Mouse (Mus musculus) forebrain, postnatal 0 days (tissue): ENCODE measurements around the gene Gm17604. TPM values are rescaled to one million over a fixed set of nuclear protein-coding genes. Genes with fewer than 3 reads are reported as not detected.

ENCODE experiments used
- ATAC-seq: fragments of 200-750 bp; cut with Nextera tagmentation; 2 replicates; pipeline ENCODE4 v1.8.0; 2017; ENCODE audit warnings: mild to moderate bottlenecking, moderate library complexity
- DNase-seq: peaks from one replicate; pipeline ENCODE4 v3.0.0-alpha.2; 2015
- H3K27ac ChIP-seq: fragments of 300-500 bp; sonication (generic); 2 replicates; pipeline ENCODE4 v1.5.1; 2014; ENCODE audit warnings: low read depth, mild to moderate bottlenecking, antibody characterized with exemption, low read length, moderate library complexity, mixed read lengths
- H3K27me3 ChIP-seq: fragments of 300-500 bp; sonication (generic); 2 replicates; pipeline ENCODE4 v1.6.1; 2014; ENCODE audit warnings: mild to moderate bottlenecking, low read length, mixed read lengths; ENCODE audit not compliant: insufficient read depth
- H3K36me3 ChIP-seq: fragments of 300-500 bp; sonication (generic); 2 replicates; pipeline ENCODE4 v1.6.1; 2014; ENCODE audit warnings: mild to moderate bottlenecking, moderate library complexity; ENCODE audit not compliant: insufficient read depth
- H3K4me1 ChIP-seq: fragments of 300-500 bp; sonication (generic); 2 replicates; pipeline ENCODE4 v1.6.1; 2014; ENCODE audit warnings: antibody characterized with exemption; ENCODE audit not compliant: insufficient read depth
- H3K4me2 ChIP-seq: fragments of 300-500 bp; sonication (generic); 2 replicates; pipeline ENCODE4 v1.6.1; 2014; ENCODE audit warnings: low read depth, mild to moderate bottlenecking, moderate library complexity
- H3K4me3 ChIP-seq: fragments of 300-500 bp; sonication (generic); 2 replicates; pipeline ENCODE4 v1.5.1; 2014; ENCODE audit warnings: low read depth, low read length, mixed read lengths
- H3K9ac ChIP-seq: fragments of 300-500 bp; sonication (generic); 2 replicates; pipeline ENCODE4 v1.6.1; 2014; ENCODE audit warnings: mild to moderate bottlenecking
- H3K9me3 ChIP-seq: fragments of 300-500 bp; sonication (generic); 2 replicates; pipeline ENCODE4 v1.6.1; 2016; ENCODE audit warnings: low read length
- CTCF ChIP-seq: sonication (generic); IDR thresholded peaks from 2 replicates; pipeline ENCODE4 v1.5.1; 2016; ENCODE audit warnings: antibody characterized with exemption, control low read depth, low read depth
- WGBS: fragments of 180-500 bp; shearing (Covaris S2); extraction: QIAGEN DNeasy Blood & Tissue Kit; methylation state at CpG from one replicate; pipeline ENCODE4 v1.1.7; 2014; 5-methylcytosine and 5-hydroxymethylcytosine counted together
- polyA plus RNA-seq: library from polyadenylated mRNA; unstranded; fragments of >200 nt; fragmentation: Nextera tagmentation; extraction: Ambion mirVana; gene quantifications from 2 replicates; pipeline ENCODE4 v1.2.1, GENCODE M21; 2015
- total RNA-seq: library from RNA; depleted of rRNA; stranded (reverse); fragments of >200 nt; gene quantifications from 2 replicates; pipeline ENCODE4 v1.2.3, GENCODE M21; 2014; rRNA removed

Gene Gm17604
- not detected in 2 replicates for total RNA-seq
- not detected in 2 replicates for polyA plus RNA-seq

DNA sequence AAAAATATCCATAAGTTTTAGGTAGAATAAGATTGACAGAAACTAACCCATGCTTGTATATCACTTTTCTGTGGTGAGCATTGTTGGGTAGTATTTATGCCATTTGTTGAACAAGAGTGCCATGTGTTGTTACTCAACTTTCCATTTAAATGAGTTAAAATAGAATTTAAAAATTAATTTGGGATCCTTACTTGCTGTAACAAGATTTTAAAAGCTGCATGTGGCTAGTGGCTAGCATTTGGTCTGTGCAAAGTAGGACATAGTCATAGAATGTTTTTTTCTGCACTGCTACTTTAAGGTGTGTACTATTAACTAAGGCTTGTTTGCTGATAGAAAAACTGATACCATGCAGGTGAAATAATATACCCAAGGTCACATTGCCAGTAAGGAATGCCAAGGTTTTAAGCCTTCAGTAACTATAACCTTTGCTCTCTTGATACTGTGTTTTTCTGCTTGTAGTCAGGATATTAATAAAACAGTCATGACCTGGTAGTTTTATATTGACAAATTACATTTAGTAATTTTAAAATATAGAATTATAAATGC is at the start of gene Gm17604:
Gene Gm17604 (minus strand): TSS at position 51 of the 546 bp plus-strand sequence.
- Histone ChIP-seq H3K4me2 (no peak within 1 kb of the TSS), H3K9me3 (no peaks in the 10 kb centered on the region), H3K27me3 (no peaks in the 10 kb centered on the region), H3K27ac (no peak within 1 kb of the TSS), H3K36me3 (no peaks in the 10 kb centered on the region), H3K4me3 (no peak within 1 kb of the TSS), H3K4me1 (no peaks in the 10 kb centered on the region), H3K9ac (no peak within 1 kb of the TSS)
- no peak for TF ChIP-seq CTCF
- DNase-seq (no peak), ATAC-seq (no peak)

DNA sequence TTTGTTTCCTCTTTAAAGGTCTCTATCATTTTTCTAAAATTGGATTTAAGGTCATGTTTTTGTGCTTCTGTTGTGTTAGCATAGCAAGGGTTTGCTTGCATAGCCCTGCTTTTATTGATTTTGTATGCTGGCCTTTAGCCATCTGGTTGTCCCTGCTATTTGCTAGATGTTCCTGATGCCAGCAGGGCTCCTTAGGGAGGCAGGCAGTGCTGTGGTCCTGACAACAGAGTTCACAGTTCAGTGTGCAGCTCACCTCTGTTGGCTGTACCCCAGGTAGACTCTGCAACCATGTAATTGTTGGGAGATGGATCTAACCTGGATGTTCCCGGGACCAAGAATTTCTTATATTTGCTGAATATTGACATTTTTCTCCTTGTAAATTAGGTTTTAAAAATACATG is 45.3 kb upstream of the Gm17604 start:
- Histone ChIP-seq H3K4me2 (no peak overlapping the region), H3K9me3 (no peaks in the 10 kb centered on the region), H3K9ac (no peak overlapping the region), H3K4me1 (no peaks in the 10 kb centered on the region), H3K27ac (no peak overlapping the region), H3K27me3 (no peaks in the 10 kb centered on the region), H3K36me3 (no peaks in the 10 kb centered on the region), H3K4me3 (no peak overlapping the region)
- WGBS, result 86% methylated on average over 1 of the region's 1 CpGs
- no peak for TF ChIP-seq CTCF
- ATAC-seq, result no peak
- no peak for DNase-seq

DNA sequence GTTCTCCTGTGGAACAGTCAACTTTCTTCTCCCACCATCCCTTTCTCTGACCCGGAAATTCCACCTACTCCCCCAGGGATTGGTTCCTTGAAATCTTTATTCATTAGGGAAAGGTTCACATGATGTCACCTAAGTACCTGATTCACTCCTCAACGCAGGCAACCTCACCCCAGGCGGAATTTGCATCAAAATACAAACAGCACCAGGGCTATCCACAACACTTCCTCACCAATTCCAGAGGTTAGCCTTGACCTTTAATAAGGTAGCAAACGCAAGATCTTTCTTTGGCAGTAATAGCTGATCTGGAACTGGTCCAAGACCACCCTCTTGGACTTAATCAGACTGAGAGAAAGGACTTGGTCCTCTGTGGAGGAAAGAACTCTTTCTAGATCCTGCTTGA is 1.5 kb downstream of the Gm17604 start:
- no peak overlapping the region for H3K4me2 ChIP-seq
- no peaks in the 10 kb centered on the region for H3K36me3 ChIP-seq
- H3K27ac ChIP-seq, result no peak overlapping the region
- H3K9me3 ChIP-seq, result no peaks in the 10 kb centered on the region
- no peaks in the 10 kb centered on the region for H3K27me3 ChIP-seq
- H3K4me1 ChIP-seq, result no peaks in the 10 kb centered on the region
- 36% methylated on average over 4 of the region's 4 CpGs for WGBS
- ATAC-seq (no peak), DNase-seq (no peak)
- H3K4me3 ChIP-seq, result no peak overlapping the region
- H3K9ac ChIP-seq, result no peak overlapping the region
- TF ChIP-seq CTCF, result no peak

DNA sequence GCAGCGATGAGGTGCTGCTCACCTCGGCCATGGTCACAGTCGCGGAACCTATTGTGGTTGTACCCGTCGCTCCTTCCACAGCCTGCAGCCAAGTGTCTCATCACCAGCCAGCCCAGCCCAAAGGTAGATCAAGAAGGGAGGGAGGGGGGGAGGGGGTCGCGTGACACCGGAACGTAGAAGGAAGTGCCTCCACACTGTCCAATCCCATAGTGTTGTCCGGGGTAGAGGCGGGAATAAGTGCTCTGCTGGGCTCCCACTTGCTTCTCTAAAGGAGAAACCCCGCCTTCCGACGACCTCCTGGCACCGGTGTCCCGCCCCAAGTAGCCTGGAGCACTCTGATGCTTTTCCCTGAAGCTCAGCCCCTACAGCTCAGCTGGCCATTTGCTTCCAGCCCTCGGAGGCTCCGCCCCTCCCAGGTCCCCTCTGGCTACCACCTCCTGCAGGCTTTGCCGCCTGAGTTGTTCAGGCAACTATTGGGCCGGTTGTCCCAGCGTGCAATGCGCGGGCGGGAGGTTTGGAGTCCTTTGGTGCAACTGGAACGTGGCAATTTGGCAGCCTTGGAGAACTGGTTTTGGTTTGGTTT is 24.3 kb downstream of the Gm17604 start, which contains the start of the genes Mospd2 and Fancb:
Gene Mospd2 (minus strand): TSS at position 183 of the 583 bp plus-strand sequence.
Gene Fancb (plus strand): TSS at position 400 of the 583 bp plus-strand sequence.
- no peaks in the 10 kb centered on the region for H3K27me3 ChIP-seq
- no peaks in the 10 kb centered on the region for H3K36me3 ChIP-seq
- ATAC-seq, result peak; percentile 99
- H3K4me3 ChIP-seq, result peak within 1 kb of the TSS; percentile 50
- H3K4me2 ChIP-seq, result peak within 1 kb of the TSS; percentile 48
- peak; percentile 77 for DNase-seq
- WGBS, result 18% methylated on average over 26 of the region's 26 CpGs
- peak within 1 kb of the TSS; percentile 4; the same call in 1 of the 2 replicates for H3K27ac ChIP-seq
- TF ChIP-seq CTCF, result no peak
- peak within 1 kb of the TSS; percentile 54 for H3K9ac ChIP-seq
- H3K4me1 ChIP-seq, result 0 out of 2 replicates have a peak, but pooled peaks cover 3% of the 10 kb centered on the region
- H3K9me3 ChIP-seq, result no peaks in the 10 kb centered on the region

DNA sequence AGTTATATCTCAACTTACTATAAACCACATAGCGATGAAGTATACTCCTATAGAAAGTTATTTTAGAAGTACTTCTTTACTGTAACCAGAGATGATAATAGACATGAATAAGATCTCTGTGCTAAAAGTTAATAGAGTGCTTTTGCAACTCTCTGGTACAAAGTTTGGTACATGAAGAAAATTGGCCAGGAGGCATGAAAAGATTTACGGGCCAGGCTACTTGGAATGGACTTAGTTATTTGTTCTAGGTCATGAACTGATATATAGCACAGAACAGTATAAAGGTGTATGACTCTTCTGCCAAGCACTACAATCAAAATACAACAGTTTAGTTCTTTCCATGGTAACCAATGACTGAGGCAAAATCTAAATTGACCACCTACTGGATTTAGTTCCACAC is 25.8 kb downstream of the Gm17604 start:
- Histone ChIP-seq H3K4me1 (0 out of 2 replicates have a peak, but pooled peaks cover 3% of the 10 kb centered on the region), H3K4me3 (0 out of 2 replicates have a peak overlapping the region, but pooled peaks have one; percentile 50), H3K36me3 (no peaks in the 10 kb centered on the region), H3K4me2 (peak overlapping the region; percentile 48; the same call in 1 of the 2 replicates), H3K27me3 (no peaks in the 10 kb centered on the region), H3K27ac (no peak overlapping the region), H3K9ac (no peak overlapping the region), H3K9me3 (no peaks in the 10 kb centered on the region)
- no peak for DNase-seq
- WGBS, result 92% methylated on average over 2 of the region's 2 CpGs
- no peak for TF ChIP-seq CTCF
- ATAC-seq, result no peak

DNA sequence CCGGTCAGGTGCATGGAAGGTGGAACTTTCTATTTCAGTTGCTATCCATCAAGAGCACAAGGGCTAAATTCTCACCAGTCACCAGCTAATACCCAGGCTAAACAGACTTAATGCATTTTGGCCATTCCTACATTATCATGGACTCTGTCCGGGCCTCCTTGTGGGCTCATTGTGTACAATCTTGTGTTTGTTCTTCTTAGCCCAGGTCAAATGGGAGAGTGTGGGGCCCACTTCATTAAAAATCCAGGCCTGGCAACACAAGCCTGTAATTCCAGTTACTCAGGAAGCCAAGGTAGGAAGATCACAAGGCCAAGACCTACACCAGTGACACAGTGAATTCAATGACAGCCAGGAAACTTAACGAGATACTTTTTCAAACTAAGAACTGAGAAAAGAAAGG is 33.4 kb downstream of the Gm17604 start:
- H3K27ac ChIP-seq, result no peak overlapping the region
- DNase-seq (no peak), ATAC-seq (no peak)
- no peak overlapping the region for H3K4me3 ChIP-seq
- no peak for TF ChIP-seq CTCF
- no peaks in the 10 kb centered on the region for H3K4me1 ChIP-seq
- no peaks in the 10 kb centered on the region for H3K36me3 ChIP-seq
- H3K9me3 ChIP-seq, result no peaks in the 10 kb centered on the region
- H3K4me2 ChIP-seq, result no peak overlapping the region
- WGBS, result 66% methylated on average over 3 of the region's 3 CpGs
- H3K9ac ChIP-seq, result no peak overlapping the region
- no peaks in the 10 kb centered on the region for H3K27me3 ChIP-seq

DNA sequence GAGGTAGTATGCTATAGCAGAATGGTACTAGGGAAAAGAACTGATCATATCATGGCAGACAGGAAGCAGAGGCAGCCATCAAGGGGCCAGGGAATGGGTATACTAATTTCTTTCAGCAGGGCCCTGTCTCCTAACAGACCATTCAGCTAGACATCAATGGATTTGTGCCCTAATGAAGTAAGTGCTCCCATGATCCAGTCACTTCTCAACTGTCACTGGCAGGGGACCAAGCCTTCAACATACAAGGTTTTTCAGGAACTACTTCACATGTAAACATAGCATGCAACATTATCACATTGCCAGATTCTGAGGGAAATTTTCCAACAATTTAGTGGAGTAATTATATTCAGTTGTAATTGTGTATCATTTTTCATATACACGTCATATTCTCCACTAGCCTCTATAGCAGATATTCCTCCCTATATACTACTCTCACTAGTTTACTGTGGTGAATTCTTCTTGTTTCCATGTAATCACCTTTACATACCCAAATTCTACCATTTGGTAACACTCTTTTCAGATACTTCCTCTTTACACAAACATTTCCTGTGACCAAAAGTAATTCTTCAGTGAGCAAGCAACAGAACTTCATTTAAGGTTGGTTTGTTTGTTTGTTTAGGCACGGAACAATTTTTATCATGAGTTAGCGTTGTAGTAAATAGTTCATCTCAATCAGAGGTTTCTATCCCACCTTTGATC is 38.7 kb downstream of the Gm17604 start:
- 87% methylated on average over 3 of the region's 3 CpGs for WGBS
- Histone ChIP-seq H3K9ac (no peak overlapping the region), H3K9me3 (no peaks in the 10 kb centered on the region), H3K4me2 (no peak overlapping the region), H3K4me1 (no peaks in the 10 kb centered on the region), H3K27ac (no peak overlapping the region), H3K36me3 (no peaks in the 10 kb centered on the region), H3K27me3 (no peaks in the 10 kb centered on the region), H3K4me3 (no peak overlapping the region)
- no peak for TF ChIP-seq CTCF
- no peak for ATAC-seq
- DNase-seq, result no peak

Other genes with a start within 250 kb of the Gm17604 start
- gene Mospd2, start 24.5 kb downstream of the Gm17604 start, total RNA-seq, result 20.9 and 21.7 TPM in 2 replicates
- 7.4 and 8.8 TPM in 2 replicates for gene Mospd2, start 24.5 kb downstream of the Gm17604 start, polyA plus RNA-seq
- gene Fancb, start 24.2 kb downstream of the Gm17604 start, total RNA-seq, result 3.5 and 3.6 TPM in 2 replicates
- gene Fancb, start 24.2 kb downstream of the Gm17604 start, polyA plus RNA-seq, result 1.6 and 1.7 TPM in 2 replicates